Mouse (Mus musculus) stomach, embryonic 16.5 days (tissue): ENCODE data around the gene Zfp629. TPM values are rescaled to one million over a fixed set of nuclear protein-coding genes. Genes with fewer than 3 reads are reported as not detected.

Experiments
- ATAC-seq: fragments of 200-750 bp; cut with Nextera tagmentation; 2 replicates; pipeline ENCODE4 v1.8.0; 2017; ENCODE audit warnings: moderate number of reproducible peaks, moderate TSS enrichment; ENCODE audit not compliant: insufficient read depth, low FRiP score
- H3K27ac ChIP-seq: fragments of 300-500 bp; sonication (generic); 2 replicates; pipeline ENCODE4 v1.5.1; 2014; ENCODE audit warnings: low read length
- H3K27me3 ChIP-seq: fragments of 300-500 bp; sonication (generic); 2 replicates; pipeline ENCODE4 v1.6.1; 2014; ENCODE audit warnings: low read length, control low read depth, mixed read lengths; ENCODE audit not compliant: control insufficient read depth, insufficient read depth
- H3K36me3 ChIP-seq: fragments of 300-500 bp; sonication (generic); 2 replicates; pipeline ENCODE4 v1.6.1; 2014; ENCODE audit warnings: low read length; ENCODE audit not compliant: control insufficient read depth, insufficient read depth
- H3K4me1 ChIP-seq: fragments of 300-500 bp; sonication (generic); 2 replicates; pipeline ENCODE4 v1.6.1; 2014; ENCODE audit warnings: low read length, control low read depth, mixed read lengths; ENCODE audit not compliant: control insufficient read depth, insufficient read depth
- H3K4me2 ChIP-seq: fragments of 300-500 bp; sonication (generic); 2 replicates; pipeline ENCODE4 v1.6.1; 2014; ENCODE audit warnings: low read depth, low read length, mixed read lengths
- H3K4me3 ChIP-seq: fragments of 300-500 bp; sonication (generic); replicated peaks from 2 replicates; pipeline ENCODE4 v1.5.1; 2014; ENCODE audit warnings: mild to moderate bottlenecking, low read length
- H3K9ac ChIP-seq: fragments of 300-500 bp; sonication (generic); 2 replicates; pipeline ENCODE4 v1.6.1; 2014; ENCODE audit warnings: low read length
- H3K9me3 ChIP-seq: fragments of 300-500 bp; sonication (generic); replicated peaks from 2 replicates; pipeline ENCODE4 v1.6.1; 2016; ENCODE audit warnings: low read length, control low read depth; ENCODE audit not compliant: control insufficient read depth
- WGBS: fragments of 180-500 bp; shearing (Covaris S2); extraction: QIAGEN DNeasy Blood & Tissue Kit; methylation state at CpG from one replicate; pipeline ENCODE4 v1.1.7; 2014; 5-methylcytosine and 5-hydroxymethylcytosine counted together
- polyA plus RNA-seq: library from polyadenylated mRNA; unstranded; fragments of >200 nt; fragmentation: Nextera tagmentation; extraction: Ambion mirVana; gene quantifications from 2 replicates; pipeline ENCODE4 v1.2.1, GENCODE M21; 2015

Zfp629 gene
- polyA plus RNA-seq, 1 experiment from 2014 or later = 10.4 TPM

GRCm38 (mm10) chr7:127588901-127589300, 26.7 kb downstream of the Zfp629 start:
- Histone ChIP-seq H3K27me3 (no peaks in the 10 kb centered on the region), H3K4me3 (peak overlapping the region; percentile 72), H3K4me1 (peaks cover 13% of the 10 kb centered on the region), H3K36me3 (peaks cover 9% of the 10 kb centered on the region; the same call in 1 of the 2 replicates), H3K9ac (peak overlapping the region; percentile 89), H3K4me2 (peak overlapping the region; percentile 78), H3K27ac (peak overlapping the region; percentile 44; the same call in 1 of the 2 replicates), H3K9me3 (no peaks in the 10 kb centered on the region)
- ATAC-seq = no peak
- WGBS = 3% methylated on average over 29 of the region's 29 CpGs

GRCm38 (mm10) chr7:127588011-127588871, 27.4 kb downstream of the Zfp629 start, which contains the start of the genes Ccdc189 and Rnf40:
TSS of gene Ccdc189 (minus strand) at chr7:127588595.
TSS of gene Rnf40 (plus strand) at chr7:127588767.
- Histone ChIP-seq H3K4me3 (peak within 1 kb of the TSS; percentile 72), H3K36me3 (peaks cover 14% of the 10 kb centered on the region), H3K9me3 (no peaks in the 10 kb centered on the region), H3K9ac (peak within 1 kb of the TSS; percentile 89), H3K4me1 (peaks cover 13% of the 10 kb centered on the region), H3K27ac (peak within 1 kb of the TSS; percentile 85), H3K27me3 (no peaks in the 10 kb centered on the region), H3K4me2 (peak within 1 kb of the TSS; percentile 78)
- WGBS = under 1% methylated on average over 50 of the region's 50 CpGs
- ATAC-seq = peak; percentile 98

GRCm38 (mm10) chr7:127587196-127587595, 28.4 kb downstream of the Zfp629 start:
- Histone ChIP-seq H3K9me3 (no peaks in the 10 kb centered on the region), H3K9ac (peak overlapping the region; percentile 68; the same call in 1 of the 2 replicates), H3K27ac (no peak overlapping the region), H3K36me3 (peaks cover 18% of the 10 kb centered on the region), H3K27me3 (no peaks in the 10 kb centered on the region), H3K4me1 (peaks cover 13% of the 10 kb centered on the region), H3K4me2 (peak overlapping the region; percentile 77), H3K4me3 (peak overlapping the region; percentile 72)
- 52% methylated on average over 5 of the region's 5 CpGs for WGBS
- ATAC-seq = no peak

GRCm38 (mm10) chr7:127586149-127586548, 29.4 kb downstream of the Zfp629 start:
- Histone ChIP-seq H3K9ac (no peak overlapping the region), H3K4me2 (no peak overlapping the region), H3K9me3 (no peaks in the 10 kb centered on the region), H3K4me1 (peaks cover 13% of the 10 kb centered on the region), H3K27ac (no peak overlapping the region), H3K27me3 (no peaks in the 10 kb centered on the region), H3K36me3 (peaks cover 22% of the 10 kb centered on the region), H3K4me3 (no peak overlapping the region)
- 81% methylated on average over 6 of the region's 6 CpGs for WGBS
- no peak for ATAC-seq

GRCm38 (mm10) chr7:127585031-127585430, 30.6 kb downstream of the Zfp629 start:
- Histone ChIP-seq H3K36me3 (peaks cover 22% of the 10 kb centered on the region), H3K4me3 (no peak overlapping the region)
- ATAC-seq = no peak

DNA sequence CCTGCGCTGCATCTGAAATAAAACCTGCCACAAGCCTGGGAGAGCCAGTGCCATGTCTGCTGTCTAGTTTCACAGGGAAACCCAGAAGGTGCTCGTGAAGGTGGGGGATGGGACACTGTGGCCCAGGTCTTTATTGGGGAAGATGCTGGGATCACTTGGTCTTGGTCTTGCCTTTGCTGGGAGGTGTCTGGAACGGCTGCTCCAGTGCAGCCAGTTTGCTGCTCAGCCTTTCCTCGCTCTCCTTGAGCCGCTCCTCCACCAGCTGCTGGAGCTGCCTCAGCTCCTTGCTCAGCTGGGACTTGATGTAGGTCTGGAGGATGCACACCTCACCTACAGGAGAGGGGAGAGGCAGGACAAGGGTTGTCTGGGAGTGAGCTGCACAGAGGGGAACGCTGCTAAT, 32.3 kb downstream of the Zfp629 start:
- Histone ChIP-seq H3K9ac (no peak overlapping the region), H3K27ac (no peak overlapping the region), H3K4me3 (no peak overlapping the region), H3K9me3 (no peaks in the 10 kb centered on the region), H3K4me1 (peaks cover 6% of the 10 kb centered on the region; the same call in 1 of the 2 replicates), H3K27me3 (no peaks in the 10 kb centered on the region), H3K4me2 (no peak overlapping the region), H3K36me3 (peaks cover 22% of the 10 kb centered on the region)
- no peak for ATAC-seq
- WGBS = 93% methylated on average over 6 of the region's 6 CpGs

More at GRCm38 (mm10) chr7:127585031-127585430, 30.6 kb downstream of the Zfp629 start:
- Histone ChIP-seq H3K9ac (no peak overlapping the region), H3K4me1 (peaks cover 13% of the 10 kb centered on the region), H3K27ac (no peak overlapping the region), H3K9me3 (no peaks in the 10 kb centered on the region), H3K27me3 (no peaks in the 10 kb centered on the region), H3K4me2 (no peak overlapping the region)
- WGBS = 88% methylated on average over 7 of the region's 7 CpGs

- Histone ChIP-seq H3K4me2 (peak overlapping the region; percentile 94), H3K36me3 (no peaks in the 10 kb centered on the region), H3K4me1 (peaks cover 11% of the 10 kb centered on the region), H3K9me3 (no peaks in the 10 kb centered on the region), H3K9ac (peak overlapping the region; percentile 89), H3K27ac (no peak overlapping the region), H3K27me3 (no peaks in the 10 kb centered on the region), H3K4me3 (peak overlapping the region; percentile 83)
- no peak for ATAC-seq
- WGBS = 13% methylated on average over 7 of the region's 7 CpGs
These were observed 41.5 kb downstream of the Zfp629 start for GRCm38 (mm10) chr7:127574115-127574514.

- Histone ChIP-seq H3K27ac (peak overlapping the region; percentile 50; the same call in 1 of the 2 replicates), H3K4me2 (peak overlapping the region; percentile 94), H3K27me3 (no peaks in the 10 kb centered on the region), H3K4me3 (peak overlapping the region; percentile 83), H3K4me1 (peaks cover 11% of the 10 kb centered on the region), H3K9me3 (no peaks in the 10 kb centered on the region), H3K36me3 (no peaks in the 10 kb centered on the region), H3K9ac (peak overlapping the region; percentile 89)
- ATAC-seq = peak; percentile 37
- under 1% methylated on average over 28 of the region's 28 CpGs for WGBS
These were observed 42.0 kb downstream of the Zfp629 start for GRCm38 (mm10) chr7:127573503-127574008.

- Histone ChIP-seq H3K9me3 (no peaks in the 10 kb centered on the region), H3K27me3 (no peaks in the 10 kb centered on the region), H3K4me1 (peaks cover 11% of the 10 kb centered on the region), H3K27ac (peak within 1 kb of the TSS; percentile 50), H3K4me2 (peak within 1 kb of the TSS; percentile 94), H3K36me3 (no peaks in the 10 kb centered on the region), H3K9ac (peak within 1 kb of the TSS; percentile 89), H3K4me3 (peak within 1 kb of the TSS; percentile 83)
- under 1% methylated on average over 17 of the region's 17 CpGs for WGBS
- ATAC-seq = peak; percentile 98
These were observed 42.6 kb downstream of the Zfp629 start, which contains the start of gene Phkg2 for GRCm38 (mm10) chr7:127572895-127573471. TSS of gene Phkg2 (plus strand) at chr7:127573340.
